Mouse (Mus musculus): ENCODE measurements around the gene Hcn3. TPM values are rescaled to one million over a fixed set of nuclear protein-coding genes. Genes with fewer than 3 reads are reported as not detected.

The Hcn3 gene
- polyA plus RNA-seq (2016; fragmentation: Nextera tagmentation; extraction: Ambion mirVana), result 17.1 and 22.0 TPM in 2 replicates

DNA sequence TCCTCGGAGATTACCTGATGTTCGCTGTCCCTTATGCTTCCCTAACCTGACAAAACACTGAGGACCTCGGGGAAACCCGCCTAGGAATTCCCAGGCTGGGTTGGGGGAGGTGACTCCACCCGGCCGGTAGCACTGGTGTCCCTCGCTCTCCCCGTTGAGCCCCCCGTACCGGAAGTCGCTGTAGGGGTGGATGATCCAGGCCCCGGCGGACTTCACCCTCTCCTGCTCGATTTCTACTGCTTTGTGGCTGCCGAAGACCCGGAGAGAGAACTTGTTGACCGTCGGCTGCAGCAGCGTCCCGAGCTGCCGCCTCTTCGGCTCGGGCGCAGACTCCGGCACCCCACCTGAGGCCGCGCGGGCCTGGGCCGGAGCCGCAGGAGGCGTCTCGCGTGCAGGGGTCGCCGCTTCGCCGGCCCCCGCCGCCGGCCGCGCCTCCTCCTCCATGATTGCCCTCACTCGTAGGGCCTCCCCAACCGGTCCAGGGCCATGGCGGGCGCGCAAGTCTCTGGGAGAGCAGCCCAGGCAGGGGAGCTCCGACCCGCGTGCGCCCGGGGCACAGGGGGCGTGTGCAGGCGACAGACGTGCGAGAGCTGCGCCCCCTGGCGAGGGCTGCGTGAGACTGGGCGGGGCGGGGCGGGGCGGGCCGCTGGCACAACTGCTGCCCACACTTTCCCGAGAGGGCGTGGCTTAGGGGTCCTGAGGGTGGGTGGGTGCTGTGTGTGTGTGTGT is at the start of gene Hcn3:
TSS of gene Hcn3 (minus strand) at position 581 of the 729 bp plus-strand sequence.
- no peaks in the 10 kb centered on the region for H3K36me3 ChIP-seq
- H3K4me3 ChIP-seq, result peak within 1 kb of the TSS; percentile 79
- peak within 1 kb of the TSS; percentile 71 for H3K9ac ChIP-seq (replicated peaks)
- H3K27me3 ChIP-seq, result peaks cover 8% of the 10 kb centered on the region
- H3K9me3 ChIP-seq, result no peaks in the 10 kb centered on the region
- peak within 1 kb of the TSS; percentile 97 for H3K4me2 ChIP-seq (replicated peaks)
- peaks cover 35% of the 10 kb centered on the region for H3K4me1 ChIP-seq
- H3K27ac ChIP-seq (replicated peaks), result peak within 1 kb of the TSS; percentile 49
- WGBS, result under 1% methylated on average over 65 of the region's 66 CpGs
- peak; percentile 76 for ATAC-seq (ENCODE audit: low FRiP score, low read depth)

DNA sequence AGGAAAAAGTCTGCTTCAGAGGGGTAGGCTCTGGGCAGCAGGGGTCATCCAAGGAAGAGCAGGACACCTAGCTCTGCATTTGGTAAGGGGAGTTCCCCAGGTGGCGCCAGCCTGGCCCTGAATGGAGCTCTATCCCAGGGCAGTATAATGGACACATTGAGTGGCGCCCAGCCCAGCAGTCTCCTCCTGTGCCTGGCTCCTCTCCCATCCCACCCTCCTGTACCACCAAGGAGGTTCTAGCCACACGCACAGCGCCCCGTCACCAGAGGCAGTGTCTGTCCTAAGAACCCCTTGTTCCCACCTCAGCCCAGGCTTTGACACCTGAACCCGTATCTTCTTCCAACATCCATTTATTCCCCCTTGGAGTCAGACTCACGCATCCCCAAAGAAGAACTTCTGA is 49.7 kb upstream of the Hcn3 start:
- Histone ChIP-seq H3K9me3 (no peaks in the 10 kb centered on the region), H3K4me2 (replicated peaks) (no peak overlapping the region), H3K27ac (replicated peaks) (no peak overlapping the region), H3K9ac (replicated peaks) (no peak overlapping the region), H3K36me3 (peaks cover 55% of the 10 kb centered on the region), H3K27me3 (no peaks in the 10 kb centered on the region), H3K4me1 (peaks cover 13% of the 10 kb centered on the region), H3K4me3 (no peak overlapping the region)
- ATAC-seq (ENCODE audit: low FRiP score, low read depth), result no peak
- WGBS, result 86% methylated on average over 7 of the region's 7 CpGs

DNA sequence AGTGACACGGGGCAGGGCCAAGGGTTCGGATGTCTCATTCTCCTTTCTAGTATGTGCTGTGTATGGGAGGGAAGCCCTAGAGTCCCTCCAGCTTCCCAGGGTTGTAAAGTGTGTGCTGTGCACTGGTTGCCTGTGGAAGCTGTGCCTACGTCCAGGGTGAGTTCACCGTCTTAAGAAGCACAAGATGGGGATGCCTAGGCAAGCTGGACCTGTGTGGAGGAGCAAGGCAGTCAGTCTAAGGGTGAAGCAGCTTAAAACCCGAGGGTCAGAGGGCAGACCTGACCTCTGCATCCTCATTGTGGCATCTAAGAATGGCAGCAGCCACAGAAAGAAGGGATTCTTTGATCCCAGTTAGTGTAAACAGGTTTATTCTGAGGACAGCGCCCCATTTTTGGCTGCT is 48.7 kb upstream of the Hcn3 start:
- no peaks in the 10 kb centered on the region for H3K27me3 ChIP-seq
- 86% methylated on average over 6 of the region's 6 CpGs for WGBS
- no peak overlapping the region for H3K4me3 ChIP-seq
- H3K4me1 ChIP-seq, result peaks cover 11% of the 10 kb centered on the region
- no peak overlapping the region for H3K27ac ChIP-seq (replicated peaks)
- H3K9ac ChIP-seq (replicated peaks), result no peak overlapping the region; the same call in 1 of the 2 replicates
- no peaks in the 10 kb centered on the region for H3K9me3 ChIP-seq
- peaks cover 59% of the 10 kb centered on the region for H3K36me3 ChIP-seq
- no peak for ATAC-seq (ENCODE audit: low FRiP score, low read depth)
- H3K4me2 ChIP-seq (replicated peaks), result no peak overlapping the region

DNA sequence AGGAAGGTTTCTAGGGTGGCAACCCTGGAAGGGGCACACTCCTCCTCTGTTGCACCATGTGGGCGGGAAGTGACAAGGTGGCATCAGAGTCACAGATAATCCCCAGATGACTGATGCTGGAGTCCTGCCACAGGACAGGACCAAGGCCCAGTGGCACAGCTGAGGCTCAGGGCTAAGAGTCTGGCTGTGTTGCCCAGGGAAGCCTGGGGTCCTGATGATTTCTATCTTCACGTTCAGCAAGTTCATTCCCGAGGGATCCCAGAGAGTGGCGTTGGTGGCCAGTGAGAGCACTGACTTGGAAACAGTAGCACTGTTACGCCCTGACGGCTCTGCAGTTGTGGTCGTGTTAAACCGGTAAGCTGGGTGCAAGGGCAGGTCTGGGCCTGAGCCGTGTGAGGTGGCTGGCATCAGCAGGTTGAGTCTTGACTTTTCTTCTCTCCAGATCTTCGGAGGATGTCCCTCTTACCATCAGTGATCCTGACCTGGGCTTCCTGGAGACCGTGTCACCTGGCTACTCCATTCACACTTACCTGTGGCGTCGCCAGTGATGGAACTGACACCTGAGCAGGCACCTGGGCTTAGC is 48.2 kb upstream of the Hcn3 start:
- Histone ChIP-seq H3K4me2 (replicated peaks) (no peak overlapping the region), H3K4me1 (peaks cover 12% of the 10 kb centered on the region), H3K27me3 (no peaks in the 10 kb centered on the region), H3K9me3 (no peaks in the 10 kb centered on the region), H3K4me3 (no peak overlapping the region), H3K9ac (replicated peaks) (no peak overlapping the region), H3K36me3 (peaks cover 59% of the 10 kb centered on the region), H3K27ac (replicated peaks) (no peak overlapping the region)
- no peak for ATAC-seq (ENCODE audit: low FRiP score, low read depth)
- WGBS, result 90% methylated on average over 13 of the region's 13 CpGs

DNA sequence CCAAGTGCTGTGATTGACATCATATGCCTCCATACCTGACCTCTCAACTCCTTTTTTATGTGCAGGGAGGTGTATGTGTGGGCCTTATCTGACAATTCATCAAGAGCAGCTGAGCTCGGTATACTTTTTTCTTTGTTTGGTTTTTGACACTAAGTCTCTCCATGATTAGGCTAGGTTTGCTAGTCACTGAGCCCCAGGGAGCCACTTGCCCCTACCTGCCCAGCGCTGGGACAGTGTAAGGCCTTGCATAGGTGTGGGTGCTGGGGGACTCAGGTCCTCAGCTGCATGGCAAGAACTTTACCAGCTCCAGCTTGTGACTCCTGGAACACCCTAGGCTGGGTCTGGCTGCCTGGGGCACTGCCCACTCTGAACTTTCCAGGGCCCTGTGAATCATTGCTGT is 46.7 kb upstream of the Hcn3 start:
- H3K27me3 ChIP-seq, result no peaks in the 10 kb centered on the region
- no peak for ATAC-seq (ENCODE audit: low FRiP score, low read depth)
- H3K9ac ChIP-seq (replicated peaks), result no peak overlapping the region
- H3K36me3 ChIP-seq, result peaks cover 59% of the 10 kb centered on the region
- H3K4me3 ChIP-seq, result no peak overlapping the region
- 88% methylated on average over 2 of the region's 2 CpGs for WGBS
- no peak overlapping the region for H3K4me2 ChIP-seq (replicated peaks)
- no peaks in the 10 kb centered on the region for H3K9me3 ChIP-seq
- no peak overlapping the region for H3K27ac ChIP-seq (replicated peaks)
- H3K4me1 ChIP-seq, result peaks cover 8% of the 10 kb centered on the region

DNA sequence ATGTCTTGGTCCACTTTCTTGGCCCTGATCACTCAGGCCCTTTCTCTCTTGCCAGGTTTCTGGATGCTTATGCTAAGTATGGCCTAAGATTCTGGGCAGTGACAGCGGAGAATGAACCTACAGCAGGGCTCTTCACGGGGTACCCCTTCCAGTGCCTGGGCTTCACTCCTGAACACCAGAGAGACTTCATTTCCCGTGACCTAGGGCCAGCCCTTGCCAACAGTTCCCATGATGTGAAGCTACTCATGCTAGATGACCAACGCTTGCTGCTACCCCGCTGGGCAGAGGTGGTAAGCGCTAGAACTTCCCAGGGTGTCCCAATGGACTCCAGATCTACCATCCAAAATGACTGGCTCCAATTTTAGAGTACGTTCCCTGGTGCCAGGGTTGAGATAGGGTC is 46.1 kb upstream of the Hcn3 start:
- H3K36me3 ChIP-seq, result peaks cover 59% of the 10 kb centered on the region
- H3K9me3 ChIP-seq, result no peaks in the 10 kb centered on the region
- no peak overlapping the region for H3K4me3 ChIP-seq
- H3K27me3 ChIP-seq, result no peaks in the 10 kb centered on the region
- H3K9ac ChIP-seq (replicated peaks), result no peak overlapping the region
- no peak for ATAC-seq (ENCODE audit: low FRiP score, low read depth)
- no peak overlapping the region for H3K27ac ChIP-seq (replicated peaks)
- peaks cover 8% of the 10 kb centered on the region for H3K4me1 ChIP-seq
- no peak overlapping the region for H3K4me2 ChIP-seq (replicated peaks)
- WGBS, result 95% methylated on average over 7 of the region's 7 CpGs

DNA sequence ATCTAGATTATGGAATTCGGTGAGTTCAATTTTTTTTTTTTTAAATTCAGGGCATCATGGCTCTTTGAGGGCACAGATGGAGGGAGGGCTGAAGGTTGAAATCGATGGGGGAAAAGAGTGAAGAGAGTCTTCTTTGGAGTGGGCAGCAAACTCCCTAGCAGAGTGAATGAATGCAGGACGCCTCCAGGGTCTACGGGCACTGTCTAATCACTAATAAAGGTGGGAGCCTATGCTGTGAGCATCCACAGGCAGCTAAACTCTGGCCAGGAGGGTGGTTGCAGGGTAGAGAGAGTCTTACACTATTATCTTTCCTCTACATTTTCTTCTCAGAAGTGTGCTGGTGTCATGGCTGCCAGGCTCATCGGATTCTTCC is 43.1 kb upstream of the Hcn3 start:
- ATAC-seq (ENCODE audit: low FRiP score, low read depth), result no peak
- 46% methylated on average over 5 of the region's 5 CpGs for WGBS
- no peaks in the 10 kb centered on the region for H3K27me3 ChIP-seq

DNA sequence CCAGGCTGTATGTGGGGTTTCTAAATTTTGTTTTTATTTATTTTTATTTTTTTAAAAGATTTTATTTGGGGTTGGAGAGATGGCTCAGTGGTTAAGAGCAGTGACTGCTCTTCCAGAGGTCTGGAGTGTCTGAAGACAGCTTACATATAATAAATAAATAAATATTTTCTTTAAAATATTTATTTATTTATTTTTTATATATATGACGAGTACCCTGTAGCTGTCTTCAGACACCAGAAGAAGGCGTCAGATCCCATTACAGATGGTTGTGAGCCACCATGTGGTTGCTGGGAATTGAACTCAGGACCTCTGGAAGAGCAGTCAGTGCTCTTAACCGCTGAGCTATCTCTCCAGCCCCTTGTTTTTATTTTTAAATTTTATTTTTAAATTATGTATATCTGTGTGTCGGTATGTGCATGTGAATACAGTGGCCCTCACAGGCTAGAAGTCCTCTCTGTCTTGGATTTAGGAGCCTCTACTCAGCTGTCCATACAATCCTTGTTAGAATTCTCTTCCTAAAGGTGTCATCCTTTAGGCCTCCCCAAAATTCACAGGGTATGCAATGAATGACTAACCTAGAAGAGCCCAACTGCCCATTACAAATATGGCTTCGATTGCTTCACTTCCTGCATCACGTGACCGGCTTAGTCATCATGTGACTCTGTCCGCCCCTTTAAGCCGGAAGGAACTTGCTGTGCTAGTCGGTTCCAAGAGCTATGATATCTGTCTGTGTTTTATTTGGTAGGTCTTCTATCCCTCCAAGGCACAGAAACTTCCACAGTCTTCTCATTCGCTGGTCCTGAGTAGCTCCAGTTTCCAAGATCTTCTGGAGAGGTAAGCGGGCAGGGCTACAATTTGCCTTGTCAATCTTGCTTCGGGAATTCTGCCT is 42.5 kb upstream of the Hcn3 start, which contains the start of gene Gba:
TSS of gene Gba (plus strand) at position 676 of the 889 bp plus-strand sequence.
- no peaks in the 10 kb centered on the region for H3K27me3 ChIP-seq
- ATAC-seq (ENCODE audit: low FRiP score, low read depth), result peak; percentile 90
- peak within 1 kb of the TSS; percentile 56 for H3K4me3 ChIP-seq
- no peak within 1 kb of the TSS for H3K27ac ChIP-seq (replicated peaks)
- peak within 1 kb of the TSS; percentile 58 for H3K9ac ChIP-seq (replicated peaks)
- H3K36me3 ChIP-seq, result peaks cover 29% of the 10 kb centered on the region
- H3K9me3 ChIP-seq, result no peaks in the 10 kb centered on the region
- H3K4me1 ChIP-seq, result peaks cover 8% of the 10 kb centered on the region
- peak within 1 kb of the TSS; percentile 67 for H3K4me2 ChIP-seq (replicated peaks)
- WGBS, result 27% methylated on average over 13 of the region's 13 CpGs

More for the DNA sequence above, 43.1 kb upstream of the Hcn3 start:
- no peaks in the 10 kb centered on the region for H3K9me3 ChIP-seq
- H3K36me3 ChIP-seq, result peaks cover 36% of the 10 kb centered on the region
- H3K9ac ChIP-seq (replicated peaks), result peak overlapping the region; percentile 58
- H3K27ac ChIP-seq (replicated peaks), result no peak overlapping the region
- H3K4me2 ChIP-seq (replicated peaks), result peak overlapping the region; percentile 67
- peaks cover 8% of the 10 kb centered on the region for H3K4me1 ChIP-seq
- H3K4me3 ChIP-seq, result peak overlapping the region; percentile 56

DNA sequence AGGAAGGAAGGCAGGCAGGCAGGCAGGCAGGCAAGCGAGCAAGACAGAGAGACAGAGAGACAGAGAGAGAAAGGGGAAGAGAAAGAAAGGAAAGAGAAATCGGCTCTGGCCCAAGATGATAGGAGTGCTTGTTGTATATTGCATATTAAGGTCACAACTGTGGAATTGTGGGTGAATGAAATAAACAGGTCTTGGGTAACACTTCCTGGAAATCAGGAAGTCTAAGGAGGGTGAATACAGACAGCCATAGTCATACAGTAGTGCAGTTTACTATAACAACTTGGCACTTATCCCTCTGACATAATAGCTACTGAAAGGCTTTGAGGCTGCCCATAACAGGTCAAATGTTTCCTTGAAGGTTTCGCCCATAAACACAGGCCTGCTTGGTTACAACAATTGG is 39.8 kb upstream of the Hcn3 start:
- ATAC-seq (ENCODE audit: low FRiP score, low read depth), result no peak
- WGBS, result 83% methylated on average over 3 of the region's 3 CpGs
- no peak overlapping the region for H3K4me3 ChIP-seq
- no peaks in the 10 kb centered on the region for H3K9me3 ChIP-seq
- H3K4me2 ChIP-seq (replicated peaks), result no peak overlapping the region
- no peak overlapping the region for H3K27ac ChIP-seq (replicated peaks)
- H3K36me3 ChIP-seq, result peaks cover 5% of the 10 kb centered on the region; the same call in 1 of the 2 replicates
- no peaks in the 10 kb centered on the region for H3K27me3 ChIP-seq
- H3K9ac ChIP-seq (replicated peaks), result no peak overlapping the region
- peaks cover 15% of the 10 kb centered on the region for H3K4me1 ChIP-seq

DNA sequence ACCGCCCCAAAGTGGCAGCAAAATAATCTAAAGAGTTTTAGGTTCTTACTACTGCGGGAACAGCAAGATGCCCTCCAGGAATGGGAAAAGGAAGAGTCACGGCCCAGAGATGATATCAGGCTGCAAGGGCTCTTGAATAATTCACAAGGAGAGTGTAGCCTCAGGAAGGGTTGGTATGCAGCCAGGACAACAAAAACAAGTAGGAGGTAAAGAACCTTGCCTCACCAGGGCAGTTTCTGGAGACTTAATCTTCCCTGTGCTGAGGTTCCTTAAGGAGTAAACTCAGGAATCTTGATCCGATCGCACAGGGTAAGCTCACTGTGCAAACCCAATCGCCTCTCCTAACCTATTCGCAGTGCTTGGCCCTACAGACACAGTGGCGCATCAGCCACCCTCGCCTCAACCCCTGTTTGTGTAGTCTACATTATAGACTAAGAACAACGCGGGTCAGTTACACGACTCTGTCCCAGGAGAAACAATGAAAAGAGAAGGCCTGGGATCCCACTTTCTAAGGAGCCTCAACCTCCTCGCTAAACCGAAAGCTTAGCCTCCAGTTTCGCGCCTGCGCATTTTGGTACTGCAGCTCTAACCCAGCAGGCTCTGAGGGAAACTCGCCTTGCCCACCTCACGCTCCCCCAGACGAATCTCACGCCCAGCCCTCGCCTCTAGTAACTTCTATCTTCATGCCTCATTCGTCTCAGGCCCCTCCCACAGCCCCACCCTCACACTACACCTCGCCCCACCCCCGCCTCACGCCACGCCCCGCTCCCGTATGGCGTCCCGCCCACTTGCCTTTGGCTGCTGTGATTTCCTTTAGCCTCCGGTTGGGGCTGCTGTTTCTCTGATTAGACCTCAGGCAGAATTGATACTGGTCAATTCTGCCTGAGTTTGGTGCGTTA is 36.2 kb upstream of the Hcn3 start:
- ATAC-seq (ENCODE audit: low FRiP score, low read depth), result peak; percentile 94
- H3K9me3 ChIP-seq, result no peaks in the 10 kb centered on the region
- WGBS, result 8% methylated on average over 33 of the region's 33 CpGs

DNA sequence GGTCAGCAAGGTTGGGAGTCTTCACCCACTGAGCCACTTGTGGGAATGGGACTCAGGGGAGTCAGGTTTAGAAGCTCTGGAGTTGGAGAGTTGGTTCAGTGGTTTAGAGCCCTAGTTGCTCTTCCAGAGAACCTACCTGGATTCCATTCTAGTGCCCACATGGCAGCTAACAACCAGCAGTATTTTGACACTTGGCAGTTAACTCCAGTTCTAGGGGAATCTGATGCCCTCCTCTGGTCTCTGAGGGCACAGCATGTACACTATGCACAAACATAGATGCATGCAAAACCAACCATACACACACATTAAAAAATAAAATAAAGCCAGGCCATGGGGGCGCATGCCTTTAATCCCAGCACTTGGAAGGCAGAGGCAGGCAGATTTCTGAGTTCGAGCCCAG is 33.9 kb upstream of the Hcn3 start:
- Histone ChIP-seq H3K4me2 (replicated peaks) (no peak overlapping the region), H3K36me3 (no peaks in the 10 kb centered on the region), H3K4me1 (peaks cover 8% of the 10 kb centered on the region), H3K9ac (replicated peaks) (no peak overlapping the region), H3K4me3 (no peak overlapping the region), H3K9me3 (no peaks in the 10 kb centered on the region), H3K27ac (replicated peaks) (no peak overlapping the region), H3K27me3 (no peaks in the 10 kb centered on the region)
- 89% methylated on average over 2 of the region's 2 CpGs for WGBS
- ATAC-seq (ENCODE audit: low FRiP score, low read depth), result no peak

More for the DNA sequence above, 36.2 kb upstream of the Hcn3 start:
- Histone ChIP-seq H3K4me2 (replicated peaks) (peak overlapping the region; percentile 53), H3K27ac (replicated peaks) (peak overlapping the region; percentile 75), H3K4me1 (peaks cover 8% of the 10 kb centered on the region), H3K36me3 (no peaks in the 10 kb centered on the region), H3K4me3 (peak overlapping the region; percentile 33), H3K9ac (replicated peaks) (peak overlapping the region; percentile 49), H3K27me3 (no peaks in the 10 kb centered on the region)
